Mouse (Mus musculus) forelimb bud, embryonic 11.5 days (tissue): ENCODE data around the gene Efcab8.

Experiments used
- DNase-seq: peaks from one replicate; pipeline ENCODE4 v3.0.0-alpha.2; 2012; ENCODE audit warnings: low read depth, low spot score

Gene Efcab8

DNA sequence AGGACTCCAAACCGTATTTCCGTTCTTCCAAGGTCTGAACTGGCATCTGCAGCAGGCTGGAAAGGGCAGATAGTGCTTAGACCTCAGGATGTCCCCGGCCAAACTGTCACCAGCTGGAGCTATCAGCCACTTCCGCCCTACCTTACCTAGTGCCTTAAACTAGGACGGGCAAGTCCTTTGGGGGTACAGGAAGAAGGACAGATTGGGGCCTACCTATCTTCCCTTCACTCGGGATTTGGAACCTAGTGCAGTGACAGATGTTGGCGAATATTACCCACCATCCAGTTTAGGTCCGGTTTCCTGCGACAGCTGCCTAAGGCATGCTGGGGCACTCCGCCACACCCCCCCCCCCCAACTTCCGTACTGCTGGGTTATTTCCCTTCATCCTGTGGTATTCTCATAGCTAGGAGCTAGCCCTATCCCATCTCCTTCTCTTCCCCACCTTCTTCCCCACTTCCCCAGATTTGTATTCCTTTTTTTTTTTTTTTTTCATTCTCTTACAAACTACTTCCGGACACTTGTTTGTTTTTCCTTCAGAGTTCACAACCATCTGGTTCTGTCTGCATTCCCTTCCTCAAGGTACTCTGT is at the start of gene Efcab8:
Gene Efcab8 (plus strand): TSS at position 538 of the 588 bp plus-strand sequence.
- no peak for DNase-seq

DNA sequence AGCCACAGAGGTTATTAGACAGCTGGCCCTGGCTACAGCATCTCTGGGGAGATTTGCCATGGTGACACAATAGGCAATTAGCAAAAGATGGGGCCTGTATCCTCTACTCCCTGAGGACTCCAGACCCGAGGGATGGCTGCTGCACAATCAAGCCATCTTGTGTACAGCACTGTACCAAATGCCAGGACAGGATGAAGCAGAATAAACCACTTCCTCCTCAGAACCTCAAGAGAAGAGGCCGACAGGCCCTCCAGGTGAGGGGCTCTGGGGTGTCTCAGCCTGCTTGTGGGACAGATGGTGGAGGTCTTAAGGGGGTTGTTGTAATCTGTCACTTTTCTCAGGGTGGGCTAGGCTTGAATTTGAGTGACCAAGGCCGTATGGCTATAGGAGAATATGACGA is 45.7 kb upstream of the Efcab8 start:
- no peak for DNase-seq

- DNase-seq = peak; percentile 98
Measured at GRCm38 (mm10) chr2:153740500-153741436, 39.0 kb upstream of the Efcab8 start, which contains the start of gene Mapre1. Mapre1 (plus strand) TSS chr2:153741274.

GRCm38 (mm10) chr2:153741437-153742065 is 38.2 kb upstream of the Efcab8 start:
- DNase-seq = peak; percentile 55

DNA sequence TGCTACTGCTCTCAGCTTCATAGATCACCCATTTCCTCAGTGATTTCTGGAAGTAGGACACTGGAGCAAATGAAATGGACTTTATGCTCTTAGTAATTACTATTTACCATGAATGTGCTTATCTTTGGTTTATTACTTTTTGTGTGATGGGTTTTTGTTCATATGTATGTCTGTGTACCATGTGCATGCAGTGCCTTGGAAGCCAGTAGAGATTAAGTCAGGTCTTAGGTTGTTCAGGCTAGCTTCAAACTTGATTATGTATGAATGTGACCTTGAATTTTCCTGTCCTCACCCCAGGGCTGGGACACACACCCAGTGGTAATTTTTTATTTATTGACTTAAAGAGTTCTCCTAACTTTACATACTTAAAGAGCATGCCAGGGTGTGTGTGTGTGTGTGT is 31.7 kb upstream of the Efcab8 start:
- no peak for DNase-seq

GRCm38 (mm10) chr2:153750363-153750762 is 29.4 kb upstream of the Efcab8 start:
- no peak for DNase-seq

GRCm38 (mm10) chr2:153762121-153762520 is 17.6 kb upstream of the Efcab8 start:
- DNase-seq = no peak

GRCm38 (mm10) chr2:153767484-153767883 is 12.2 kb upstream of the Efcab8 start:
- DNase-seq = no peak

DNA sequence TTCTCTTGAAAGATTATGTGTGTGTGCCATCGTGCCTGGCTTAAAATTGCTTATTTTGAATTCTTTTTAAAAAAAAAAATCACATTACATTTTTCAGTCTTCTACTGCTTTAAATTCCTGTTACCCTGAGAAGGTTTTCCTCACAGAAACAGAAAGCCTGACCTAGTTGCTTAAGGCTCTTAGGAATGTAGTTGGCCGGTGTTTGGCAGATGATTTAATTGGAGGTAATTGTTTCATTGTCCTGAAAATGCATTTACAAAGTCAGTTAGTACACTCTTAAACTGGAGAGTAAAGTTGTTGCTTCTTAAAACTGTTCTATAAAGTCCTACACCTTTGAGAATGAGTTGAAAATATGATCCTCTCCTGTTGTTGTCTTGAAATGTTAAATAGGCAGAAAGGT is 10.8 kb upstream of the Efcab8 start:
- no peak for DNase-seq

DNA sequence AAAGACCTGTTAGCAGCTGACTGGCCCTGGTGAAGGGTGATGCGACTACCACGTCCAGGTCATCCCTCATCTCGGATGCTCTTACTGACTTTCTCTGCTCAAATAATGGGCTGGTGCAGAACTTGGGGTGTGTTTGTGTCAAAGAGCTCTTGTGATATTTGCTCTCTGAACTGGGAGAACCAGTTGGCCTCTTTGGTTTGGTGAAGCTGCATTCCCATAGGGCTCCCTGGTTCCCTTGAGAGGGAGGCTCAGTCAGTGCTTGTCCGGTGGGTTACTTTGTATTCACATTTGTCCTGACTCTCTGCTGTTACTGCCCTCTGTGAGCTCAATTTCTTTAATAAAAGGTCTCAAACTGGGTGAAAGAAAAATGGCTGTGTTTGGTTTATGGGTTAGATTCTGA is 6.8 kb upstream of the Efcab8 start:
- DNase-seq = no peak

DNA sequence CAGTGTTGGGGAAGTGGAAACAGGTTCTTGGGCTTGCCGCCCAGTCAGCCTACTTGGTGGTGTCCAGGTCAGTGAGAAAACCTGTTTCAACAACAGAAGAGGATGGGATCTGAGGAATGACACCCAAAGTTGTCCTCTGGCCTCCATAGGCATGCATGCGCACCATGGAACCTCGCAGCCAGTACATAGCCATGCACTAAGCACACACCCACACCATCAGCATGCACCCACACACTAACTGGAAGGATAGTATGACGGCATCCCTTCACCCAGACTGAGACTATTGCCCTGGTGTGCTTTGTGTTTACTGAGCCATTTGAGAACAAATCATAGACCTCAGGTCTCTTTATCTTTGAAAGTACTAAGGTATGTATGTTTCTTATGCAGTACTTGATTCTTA is 4.3 kb upstream of the Efcab8 start:
- no peak for DNase-seq

DNA sequence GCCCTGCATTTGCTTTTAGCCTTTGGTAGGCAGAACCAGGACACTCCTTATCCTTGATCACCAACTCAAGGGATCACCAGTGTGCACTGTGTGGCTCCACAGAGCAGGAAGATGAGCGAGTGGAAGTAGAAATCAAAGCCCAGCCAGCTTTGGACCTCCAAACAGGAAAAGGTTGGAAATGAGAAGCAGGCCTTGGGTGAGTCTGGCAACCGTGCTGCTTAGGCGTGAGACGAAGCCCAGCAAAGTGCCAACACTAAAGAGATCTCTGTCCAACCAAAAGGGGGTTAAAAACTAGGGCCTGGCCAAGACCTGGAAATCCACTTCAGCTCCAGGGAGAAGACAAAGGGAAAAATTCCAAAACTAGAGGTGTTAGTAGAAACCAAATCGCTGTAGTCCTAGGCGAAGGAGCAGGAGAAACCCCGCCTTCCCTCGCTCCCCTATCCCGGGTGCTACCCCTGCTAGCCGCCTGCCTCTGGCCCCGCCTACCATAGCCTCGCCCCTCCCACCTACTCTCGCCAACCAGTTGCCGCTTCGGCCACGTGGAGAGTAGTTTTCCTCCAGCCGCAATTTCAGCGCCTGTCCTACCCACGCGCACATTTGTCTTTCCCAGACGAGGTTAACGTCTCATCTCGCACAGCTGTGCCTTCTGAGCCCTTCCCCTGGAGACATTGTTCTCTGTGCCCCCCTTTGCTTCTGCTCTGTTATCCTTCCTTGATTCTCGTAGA is 931 bp upstream of the Efcab8 start:
- DNase-seq = peak; percentile 57

GRCm38 (mm10) chr2:153781181-153781580 is 1.4 kb downstream of the Efcab8 start:
- no peak for DNase-seq

DNA sequence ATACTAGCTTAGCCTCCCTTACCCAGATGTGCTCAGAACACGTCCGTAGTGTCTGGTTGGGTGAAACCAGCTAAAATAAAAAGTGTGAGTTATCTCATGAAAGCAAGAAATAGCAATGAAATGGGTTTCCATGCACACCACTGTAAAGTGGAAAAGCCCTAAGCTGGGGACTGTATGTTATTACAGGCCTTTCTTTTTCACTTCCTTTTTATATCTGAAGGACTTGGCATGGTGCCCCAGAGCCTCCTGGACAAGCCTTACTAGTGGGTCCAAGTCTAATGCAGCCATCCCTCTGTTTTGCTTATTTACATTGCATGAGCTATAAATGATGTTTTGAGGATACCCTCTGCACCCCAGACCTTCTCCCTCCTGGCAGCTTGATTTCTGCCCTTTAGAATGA is 4.9 kb downstream of the Efcab8 start:
- DNase-seq = no peak

- no peak for DNase-seq
Measured at GRCm38 (mm10) chr2:153793366-153793765, 13.6 kb downstream of the Efcab8 start.

GRCm38 (mm10) chr2:153795090-153795489 is 15.4 kb downstream of the Efcab8 start:
- DNase-seq = no peak

DNA sequence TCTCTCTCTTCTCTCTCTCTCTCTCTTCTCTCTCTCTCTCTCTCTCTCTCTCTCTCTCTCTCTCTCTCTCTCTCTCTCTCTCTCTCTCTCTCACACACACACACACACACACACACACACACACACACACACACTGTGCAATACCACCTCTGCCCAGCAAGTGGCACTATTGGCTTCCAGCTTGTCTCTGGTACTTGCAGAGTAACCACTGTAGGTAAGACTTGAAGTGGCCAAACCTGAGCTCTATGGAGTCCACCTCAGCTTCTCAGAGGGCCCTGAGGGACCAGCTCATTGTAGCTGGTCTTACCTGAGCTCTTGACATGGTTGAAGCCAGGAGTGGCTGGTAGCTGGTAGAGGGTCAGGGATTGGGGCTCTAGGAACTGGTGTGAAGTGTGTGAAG is 27.7 kb downstream of the Efcab8 start:
- peak; percentile 38 for DNase-seq

DNA sequence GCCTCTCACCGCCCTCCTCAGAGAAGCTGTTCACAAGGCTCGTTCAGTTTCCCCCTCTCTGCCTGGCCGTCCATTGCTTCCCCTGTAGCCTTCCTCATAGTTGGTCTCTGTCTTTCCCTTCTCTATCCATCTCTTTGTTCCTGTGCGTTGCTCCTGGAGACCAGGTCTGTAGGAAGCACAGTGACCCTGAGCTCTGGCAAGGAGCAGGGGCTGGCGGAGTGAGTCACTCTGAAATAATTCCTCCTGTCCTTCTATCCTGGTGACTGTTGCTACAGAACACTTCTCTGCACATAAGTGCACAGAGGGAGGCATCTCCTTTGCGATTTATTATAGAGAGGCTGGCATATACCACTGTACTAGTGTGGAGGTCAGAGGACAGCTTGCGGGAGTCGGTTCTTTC is 28.4 kb downstream of the Efcab8 start:
- no peak for DNase-seq

DNA sequence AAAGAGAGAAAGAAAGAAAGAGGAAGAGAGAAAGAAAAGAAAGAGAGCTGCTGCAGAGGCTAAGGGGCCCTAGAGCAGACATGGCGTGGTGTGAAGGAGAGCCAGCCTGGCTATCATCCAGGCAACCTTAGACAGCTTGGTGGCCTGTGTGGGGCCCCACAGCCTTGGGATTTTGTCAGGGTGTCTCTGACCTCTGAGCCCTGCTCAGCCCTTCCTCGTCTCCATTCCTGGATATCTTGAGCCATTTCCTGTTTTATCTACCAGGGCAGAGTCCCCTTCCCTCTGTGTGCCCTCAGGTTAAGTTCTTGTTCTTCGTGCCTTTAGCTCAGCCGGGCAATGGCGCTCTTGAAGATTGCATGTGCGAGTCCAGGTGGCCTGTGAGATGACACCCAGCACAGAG is 29.1 kb downstream of the Efcab8 start:
- DNase-seq = no peak

DNA sequence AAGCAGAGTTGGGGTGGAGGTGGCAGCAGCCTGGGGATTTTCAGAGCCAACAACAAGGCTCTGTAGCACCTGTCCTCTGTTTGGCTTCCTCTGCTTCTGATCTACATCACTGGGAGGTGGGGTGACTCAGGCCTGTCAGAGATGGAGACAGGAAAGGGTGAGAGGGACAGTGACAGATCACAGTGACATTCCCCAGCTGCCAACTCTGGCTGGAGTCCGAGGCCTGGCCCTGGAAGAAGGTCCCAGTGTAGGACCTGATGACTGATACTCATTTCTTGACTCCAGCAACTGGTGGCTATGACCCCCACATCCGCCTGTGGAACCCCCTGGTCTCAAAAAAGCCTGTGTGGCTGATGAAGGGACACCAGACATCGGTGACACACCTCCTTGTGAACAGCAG is 30.2 kb downstream of the Efcab8 start:
- no peak for DNase-seq

GRCm38 (mm10) chr2:153822005-153822543 is 42.3 kb downstream of the Efcab8 start:
- no peak for DNase-seq

DNA sequence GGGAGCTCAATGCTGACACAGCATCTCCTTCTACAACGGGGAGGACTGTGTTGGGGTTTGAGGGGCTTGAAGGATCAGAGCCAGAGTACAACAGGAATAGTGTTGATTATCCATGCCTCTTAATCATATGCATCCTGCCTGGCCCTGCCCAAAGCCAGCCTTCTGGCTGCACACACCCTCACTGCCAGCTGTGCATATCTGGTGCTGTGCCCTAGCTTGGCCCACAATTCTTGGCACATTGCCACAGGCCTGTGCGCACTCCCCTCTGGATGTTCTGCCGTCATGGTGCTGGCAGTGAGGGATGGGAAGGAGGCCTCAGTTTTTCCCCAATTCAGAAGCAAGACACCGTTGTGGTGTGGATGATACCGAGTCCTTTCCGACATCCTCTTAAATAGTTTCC is 44.9 kb downstream of the Efcab8 start:
- DNase-seq = no peak
